Mouse (Mus musculus) natural killer cell, adult 2 months (primary cell): ENCODE results near the gene B4galt2.

Experiments
- DNase-seq, 2 experiments: peaks; one replicate each; pipeline ENCODE4 v3.0.0; 2022; ENCODE audit warnings: low spot score in 2 of 2

Gene B4galt2

DNA sequence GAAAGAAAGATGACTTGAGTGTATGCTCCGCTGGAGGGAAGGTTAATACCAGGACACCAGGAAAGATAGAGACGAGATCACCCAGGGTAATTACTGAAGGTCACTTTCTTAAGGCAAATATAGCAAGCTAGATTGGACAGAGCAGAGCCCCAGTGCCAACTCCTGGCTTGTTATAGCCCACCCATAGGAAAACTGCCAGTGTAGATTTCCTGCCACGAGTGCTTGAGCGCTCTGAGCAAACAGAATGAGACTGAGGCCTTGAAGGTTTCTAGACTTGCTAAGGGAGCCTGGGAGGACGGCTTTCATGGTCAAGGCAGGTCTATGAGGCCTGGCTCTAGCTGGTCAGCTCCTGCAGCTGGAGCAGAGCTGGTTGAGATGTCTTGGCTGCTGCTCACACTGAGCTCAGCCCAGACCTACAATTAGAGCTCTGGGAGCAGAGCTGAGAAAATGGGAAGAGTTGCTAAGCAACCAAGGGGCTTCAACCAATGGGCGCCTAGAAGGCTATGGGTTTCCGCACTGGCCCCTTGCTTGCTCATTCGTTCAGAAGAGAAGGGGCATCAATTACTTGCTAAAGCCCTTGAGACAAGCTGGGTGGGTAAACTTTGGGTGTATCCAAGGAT is 25.7 kb upstream of the B4galt2 start:
- DNase-seq = no peak

DNA sequence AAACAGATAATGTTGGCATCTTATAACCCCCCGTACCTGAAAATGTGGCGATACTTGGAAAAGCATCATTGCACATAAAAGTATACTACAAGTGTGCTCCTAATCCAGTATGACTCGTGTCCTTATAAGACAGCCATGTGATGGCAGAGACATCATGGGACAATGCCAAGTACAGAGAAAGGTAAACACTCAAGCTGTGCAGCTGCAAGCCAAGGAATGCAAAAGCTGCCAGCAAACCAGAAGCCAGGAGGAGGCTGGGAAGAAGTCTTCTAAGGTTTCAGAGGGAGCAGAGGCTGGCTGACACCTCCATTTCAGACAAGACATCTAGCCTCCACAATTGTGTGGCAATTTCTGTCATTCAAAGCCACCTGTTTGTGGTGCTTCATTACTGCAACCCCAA is 22.9 kb upstream of the B4galt2 start:
- no peak for DNase-seq

DNA sequence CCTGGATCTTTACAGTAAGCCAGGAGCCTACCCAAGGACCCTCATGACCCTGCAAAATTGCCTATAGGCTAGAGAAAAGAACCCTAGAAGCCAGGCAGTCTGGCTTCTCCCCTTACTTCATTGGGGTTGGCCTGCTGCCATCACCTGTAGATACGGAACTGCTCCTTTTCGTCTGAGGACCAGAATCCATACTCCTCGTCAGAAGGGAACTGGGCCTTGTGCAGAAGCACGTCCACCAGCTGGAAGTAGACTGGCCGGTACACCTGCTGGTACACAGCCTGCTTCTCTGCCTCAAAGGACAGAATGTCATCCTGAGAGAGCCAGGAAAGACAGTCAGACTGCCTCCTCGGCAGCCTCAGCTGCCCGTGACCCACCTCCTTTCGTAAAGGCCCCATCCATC is 21.5 kb upstream of the B4galt2 start:
- no peak for DNase-seq

DNA sequence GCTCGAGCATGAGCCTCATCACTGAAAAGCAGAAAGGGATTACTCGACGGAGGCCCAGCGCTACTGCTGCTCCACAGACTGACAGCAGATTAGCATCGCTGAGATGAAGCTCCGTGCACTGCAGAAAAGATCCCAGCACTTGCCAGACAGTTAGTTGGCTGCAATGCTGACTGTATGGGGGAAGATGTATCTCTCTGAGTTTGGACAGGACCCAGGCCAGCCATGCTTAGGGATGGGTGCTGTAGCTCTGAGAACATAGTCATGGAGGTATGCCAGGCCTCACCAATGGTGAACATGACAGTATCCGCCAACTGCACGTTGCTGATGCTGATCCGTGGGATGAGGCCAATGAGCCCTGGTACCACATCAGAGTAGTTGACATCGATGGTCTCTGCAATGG is 20.8 kb upstream of the B4galt2 start:
- no peak for DNase-seq

DNA sequence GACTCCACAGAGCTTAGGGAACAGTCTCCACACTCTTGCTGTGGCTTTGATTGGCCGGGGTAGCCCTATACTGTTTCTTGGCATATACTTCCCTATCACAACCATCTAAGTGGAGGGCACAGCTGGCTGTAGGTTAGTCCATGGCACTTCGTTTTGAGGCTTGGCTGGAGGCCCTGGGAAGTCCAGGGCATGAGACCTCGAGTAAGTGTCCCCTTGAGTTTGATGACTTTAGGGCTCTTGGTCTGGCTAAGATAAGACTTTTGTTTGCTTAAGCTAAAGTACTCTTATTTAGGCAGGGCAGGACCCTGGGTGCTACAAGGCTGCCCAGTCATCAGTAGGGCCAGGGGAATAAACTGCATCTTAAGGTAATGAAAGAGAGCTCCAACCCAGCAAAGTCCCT is 14.8 kb upstream of the B4galt2 start:
- no peak for DNase-seq

DNA sequence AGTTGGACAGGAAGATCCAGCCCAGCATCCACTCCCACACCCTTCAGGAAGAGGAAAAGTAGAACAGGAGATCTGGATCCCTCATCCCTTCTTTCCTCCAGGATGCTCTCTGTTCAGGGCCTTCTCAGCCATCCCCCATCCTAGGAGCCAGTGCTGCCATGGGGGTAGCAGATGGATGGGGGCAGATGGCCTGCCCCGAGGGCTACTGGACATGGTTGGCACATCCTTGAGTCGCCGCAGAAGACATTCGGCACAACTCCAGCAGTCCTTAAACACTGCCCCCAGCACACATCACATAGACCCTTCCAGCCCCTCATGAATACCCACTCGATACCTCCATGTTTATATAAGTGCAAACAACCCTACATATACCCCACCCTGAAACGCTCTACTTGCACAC is 12.7 kb upstream of the B4galt2 start:
- no peak for DNase-seq

DNA sequence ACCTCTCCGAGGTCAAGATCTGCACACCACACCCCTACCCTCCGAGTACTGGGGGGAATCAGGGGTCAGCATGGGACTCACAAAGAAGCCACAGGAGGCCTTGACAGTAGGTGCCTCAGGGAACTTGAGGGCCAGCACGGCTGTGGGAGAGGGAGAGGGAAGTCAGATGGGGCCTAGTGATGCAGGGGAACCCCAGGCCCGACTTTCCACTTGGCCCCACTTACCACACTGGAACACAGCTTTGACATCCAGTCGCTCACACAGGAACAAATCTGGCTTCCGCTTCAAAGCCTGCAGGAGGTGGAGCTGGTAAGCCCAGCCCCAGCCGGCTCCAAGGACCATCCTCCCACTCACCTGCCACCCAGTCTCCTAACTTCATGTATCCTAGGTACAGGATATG is 12.1 kb upstream of the B4galt2 start:
- no peak for DNase-seq

DNA sequence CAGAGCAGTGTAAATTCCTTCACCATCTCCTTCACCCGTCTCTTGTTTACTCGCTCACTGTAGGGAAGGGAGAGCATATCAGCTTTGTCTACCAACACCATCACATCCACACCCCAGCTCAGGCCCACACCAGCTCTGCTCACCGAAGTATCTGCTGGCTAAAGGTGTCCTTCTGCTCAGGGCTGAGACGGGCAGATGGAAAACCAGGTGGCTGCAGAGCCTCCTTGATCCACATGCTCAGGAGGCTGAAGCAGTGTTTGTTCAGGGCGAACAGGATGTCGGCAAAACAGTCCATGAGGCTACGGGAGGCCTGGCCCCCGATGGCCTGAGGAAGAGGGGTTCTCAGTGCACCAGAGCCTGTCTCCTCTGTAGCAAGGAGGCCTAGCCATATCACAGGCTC is 11.3 kb upstream of the B4galt2 start:
- no peak for DNase-seq

DNA sequence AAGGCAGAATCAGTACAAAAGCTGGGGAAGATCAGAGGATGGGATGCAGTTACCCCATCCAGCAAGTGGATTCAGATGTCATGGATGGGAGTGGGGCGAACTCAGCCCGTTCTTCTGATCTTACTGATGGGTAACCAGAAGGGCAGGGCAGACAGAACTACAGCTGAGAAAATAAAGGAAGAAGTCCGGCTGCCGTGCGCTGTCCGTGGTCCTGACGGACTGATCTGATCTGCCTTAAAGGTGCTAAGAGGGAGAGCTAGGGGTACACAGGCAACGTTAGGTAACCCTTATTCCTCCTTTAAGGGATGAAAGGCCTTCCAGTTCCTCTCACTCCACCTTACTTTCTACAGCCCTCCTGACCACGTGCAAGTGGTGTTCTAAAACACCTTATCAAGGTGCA is 10.1 kb upstream of the B4galt2 start:
- DNase-seq = peak; percentile 28 to 50

DNA sequence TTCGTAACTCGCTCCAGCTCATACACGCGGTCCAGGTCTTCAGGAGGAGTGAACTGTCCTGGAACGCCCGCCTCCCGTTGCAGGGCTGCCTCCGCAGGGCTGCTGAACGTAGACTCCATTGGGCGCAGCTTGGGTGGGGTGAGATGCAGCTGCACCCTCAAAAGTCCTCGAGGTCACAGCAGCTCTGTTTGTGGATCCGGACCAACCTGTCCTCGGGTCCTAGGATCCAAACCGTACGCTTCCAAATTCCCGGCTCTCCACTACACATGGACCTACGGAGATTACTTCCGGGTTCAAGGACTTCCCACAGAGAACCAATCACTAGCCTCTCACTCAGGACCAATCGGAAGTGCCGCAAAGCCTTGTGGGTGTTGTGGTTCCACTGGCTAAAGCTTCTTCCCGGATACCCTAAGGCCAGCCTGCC is 8.5 kb upstream of the B4galt2 start, which contains the start of gene Dph2:
Dph2 (minus strand) TSS at position 295 of the 424 bp plus-strand sequence.
- DNase-seq = peak; percentile 70 to 71

DNA sequence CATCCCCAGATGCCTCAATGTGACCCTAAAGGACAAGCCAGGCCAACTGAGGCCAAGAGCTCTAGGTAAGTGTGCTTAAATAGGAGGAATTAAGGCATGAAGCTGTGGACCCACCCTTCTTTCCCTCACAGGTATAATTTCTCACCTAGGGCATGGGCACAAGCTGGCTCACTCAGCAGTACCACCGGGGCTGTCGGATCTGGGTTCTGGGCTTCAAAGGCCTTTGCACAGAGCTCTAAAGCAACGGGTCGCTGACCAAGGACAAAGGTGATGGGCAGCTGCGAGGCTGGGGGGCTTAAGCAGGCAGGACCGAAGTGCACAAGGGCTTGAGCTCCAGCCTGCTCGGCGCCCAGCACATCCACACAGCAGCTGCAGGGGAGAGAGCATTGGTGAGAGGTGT is 7.5 kb upstream of the B4galt2 start:
- no peak for DNase-seq

DNA sequence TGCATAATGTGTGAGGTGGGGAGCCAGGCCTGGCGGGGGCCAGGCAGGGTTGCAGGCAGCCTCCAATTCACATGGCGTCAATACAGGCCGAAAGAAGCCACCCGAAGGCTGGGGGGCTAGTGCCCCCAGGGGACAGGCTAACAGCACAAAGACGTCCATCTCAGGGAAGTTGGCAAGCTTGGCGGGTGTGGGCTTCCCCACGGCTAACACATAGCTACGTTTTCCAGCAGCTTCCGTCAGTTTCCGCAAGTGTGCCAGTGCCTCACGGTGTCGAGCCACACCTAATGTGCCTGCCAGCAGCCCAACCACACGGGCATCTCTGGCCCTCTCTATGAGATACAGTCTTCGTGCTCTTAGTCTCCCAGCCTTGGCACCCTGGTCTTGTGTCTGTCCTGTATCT is 6.7 kb upstream of the B4galt2 start:
- no peak for DNase-seq

DNA sequence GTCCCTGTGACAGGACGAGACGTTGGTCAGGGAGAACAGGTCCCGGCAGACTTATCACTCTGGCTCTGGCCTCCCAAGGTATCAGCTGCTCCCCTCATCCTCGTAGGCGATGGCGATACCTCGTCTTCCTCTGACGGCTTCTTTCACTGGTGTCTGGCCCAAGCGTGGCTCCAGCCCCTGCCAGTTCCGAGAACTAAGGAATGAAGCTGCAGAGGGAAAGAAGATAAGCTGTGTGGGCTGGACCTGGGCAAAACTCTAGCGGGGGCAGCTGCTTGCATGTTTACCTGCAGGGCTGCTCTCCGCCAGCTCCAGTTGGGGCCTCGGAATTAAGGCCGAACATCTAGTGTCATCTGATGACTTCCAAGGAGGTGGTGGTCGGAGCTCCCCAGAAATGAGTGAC is 6.2 kb upstream of the B4galt2 start:
- no peak for DNase-seq

DNA sequence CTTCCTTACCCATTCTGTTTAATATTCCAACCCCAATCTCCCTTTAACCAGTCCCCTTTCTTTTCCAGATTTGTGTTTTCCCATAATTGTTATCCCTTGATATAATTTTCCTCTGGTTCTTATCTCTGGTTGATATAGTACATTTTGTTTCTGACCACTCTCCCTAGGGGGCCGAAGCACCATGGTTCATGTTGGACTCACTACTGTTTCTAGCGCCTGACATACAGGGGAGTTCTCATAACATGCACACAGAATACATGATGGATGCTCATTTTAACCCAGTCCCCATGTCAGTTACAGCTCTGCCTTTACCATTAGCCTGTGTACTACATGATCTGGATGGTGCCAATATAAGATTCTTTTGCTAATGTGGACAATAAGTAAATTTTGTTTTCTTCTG is 4.6 kb upstream of the B4galt2 start:
- DNase-seq = no peak

DNA sequence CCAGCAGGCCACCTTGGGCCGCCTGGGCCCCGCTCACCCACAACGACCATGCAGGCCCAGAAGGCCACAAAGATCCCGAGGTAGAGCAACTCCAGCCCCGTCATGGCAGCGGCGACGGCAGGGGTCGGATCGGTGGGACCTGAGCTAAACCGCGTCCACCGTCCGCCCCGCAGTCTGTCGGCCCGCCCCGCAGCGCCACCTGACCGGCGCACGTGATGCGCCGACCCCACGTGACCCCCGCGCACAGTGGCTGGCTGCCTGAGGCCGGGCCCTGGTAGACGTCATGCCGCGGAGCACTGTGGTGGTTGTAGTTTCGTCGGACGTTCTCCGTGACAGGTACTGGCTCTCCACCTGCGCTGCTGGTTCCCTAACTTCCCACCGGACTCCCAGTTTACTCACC is 3.8 kb upstream of the B4galt2 start, which contains the start of gene Atp6v0b:
Atp6v0b (minus strand) TSS at position 201 of the 400 bp plus-strand sequence.
- DNase-seq = peak; percentile 80 to 90

DNA sequence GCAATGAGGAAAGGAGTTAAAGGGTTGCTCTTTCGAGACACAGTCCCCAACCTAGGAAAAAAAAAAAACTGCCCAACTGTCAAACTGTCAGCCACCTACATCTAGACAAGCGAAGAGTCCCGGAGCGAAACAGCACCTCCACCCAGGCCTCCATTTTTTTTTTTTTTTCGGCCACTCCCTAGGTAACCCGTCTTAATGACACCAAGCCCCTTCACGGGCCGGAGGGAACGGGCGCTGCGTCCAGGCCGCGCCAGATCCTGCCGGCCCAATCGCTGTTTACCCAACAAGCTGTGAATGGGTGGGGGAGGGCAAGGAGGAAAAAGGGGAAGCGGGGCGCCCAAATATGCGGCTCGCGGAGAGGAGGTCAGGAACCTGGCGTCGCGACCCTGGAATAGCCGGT is 3.4 kb upstream of the B4galt2 start:
- no peak for DNase-seq

DNA sequence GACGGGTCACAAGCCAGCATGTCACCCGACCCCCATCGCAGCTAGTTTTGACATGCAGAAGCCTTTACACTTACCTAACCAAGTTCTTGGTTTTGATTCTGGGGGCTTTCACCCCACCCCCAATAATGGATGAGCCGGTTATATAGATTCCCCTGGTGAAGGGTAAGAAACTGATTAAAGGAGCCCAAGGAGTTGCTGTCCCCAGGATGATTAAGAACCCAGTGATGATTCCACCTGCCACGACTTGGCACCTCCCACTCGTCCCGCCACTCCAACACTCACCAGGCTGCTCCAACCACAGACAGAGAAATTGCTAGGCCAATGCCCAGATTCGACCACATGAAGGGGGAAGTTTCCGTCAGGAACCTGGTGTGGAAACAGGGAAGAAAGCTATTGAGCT is 2.7 kb upstream of the B4galt2 start:
- no peak for DNase-seq

DNA sequence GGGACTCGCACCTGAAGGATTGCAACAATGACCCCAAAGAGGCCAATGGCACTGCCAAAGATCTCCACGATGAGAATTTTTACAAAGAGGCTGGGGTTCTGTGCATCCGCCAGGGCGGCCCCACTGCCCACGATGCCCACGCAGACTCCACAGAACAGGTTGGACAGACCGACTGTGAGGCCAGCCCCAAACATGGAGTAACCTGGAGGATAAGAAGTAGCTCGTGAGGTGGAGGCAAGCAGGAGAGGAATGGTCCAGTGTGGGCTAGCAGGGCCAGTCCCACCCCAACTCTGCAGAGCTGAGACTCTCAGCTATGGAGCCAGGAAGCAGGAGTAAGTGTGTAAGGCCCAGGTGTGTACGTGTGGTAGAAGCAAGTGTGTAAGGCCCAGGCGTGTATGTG is 1.8 kb upstream of the B4galt2 start:
- no peak for DNase-seq

DNA sequence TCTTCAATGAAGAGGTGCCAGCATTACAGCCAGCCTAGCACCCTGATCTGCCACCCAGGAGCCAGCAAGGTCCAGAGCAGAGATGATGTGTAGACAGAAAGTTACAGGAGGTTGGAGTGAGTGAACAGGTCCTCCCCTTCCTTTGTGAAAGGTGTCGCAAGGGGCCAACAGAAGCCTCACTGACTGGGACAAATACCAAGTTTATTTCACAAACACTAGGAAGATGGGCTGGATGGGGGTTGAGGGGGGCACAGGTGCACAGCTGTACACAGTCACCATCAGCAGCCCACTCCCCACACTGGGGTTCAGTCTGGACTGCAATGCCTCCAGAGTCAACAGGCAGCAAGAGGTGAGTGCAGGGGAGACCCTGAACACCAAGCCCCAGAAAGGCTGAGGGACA is 859 bp upstream of the B4galt2 start:
- no peak for DNase-seq

DNA sequence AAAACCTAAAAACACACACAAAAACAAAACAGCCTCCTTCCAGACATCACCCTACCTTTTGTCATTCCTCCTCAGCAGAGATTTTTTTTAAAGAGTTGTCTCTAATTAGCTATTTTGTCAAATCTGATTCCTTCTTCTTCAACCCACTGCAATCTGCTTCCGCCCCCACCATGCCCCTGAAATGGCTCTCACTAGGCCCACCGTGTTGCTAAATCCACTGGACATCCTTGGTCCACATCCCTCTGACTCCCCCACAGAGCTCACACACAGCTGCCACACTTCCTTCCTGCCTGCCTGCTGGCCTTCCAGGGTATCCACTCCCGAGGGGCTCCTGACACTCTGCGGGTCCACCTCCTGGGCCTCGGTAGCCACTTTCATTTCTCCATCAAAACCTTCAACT is 4.6 kb downstream of the B4galt2 start:
- DNase-seq = no peak

DNA sequence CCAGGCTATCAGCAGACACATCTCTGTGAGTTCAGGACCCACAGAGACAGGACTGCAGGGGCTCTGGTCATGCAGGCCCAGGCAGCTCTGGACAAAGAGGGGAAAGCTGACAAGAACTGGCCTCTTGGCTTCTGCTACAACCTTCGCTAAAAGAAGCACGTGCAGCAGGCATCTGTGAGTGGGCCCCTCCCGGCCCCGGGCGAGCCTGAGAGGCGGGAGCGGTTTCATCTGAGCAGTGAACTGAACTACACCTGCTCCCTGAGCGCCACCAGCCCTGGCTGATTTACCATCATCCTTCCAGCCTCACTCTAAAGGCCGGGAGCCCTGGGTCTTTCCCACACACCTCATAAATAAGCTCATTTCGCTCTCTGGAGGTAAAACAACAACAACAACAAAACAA is 5.0 kb downstream of the B4galt2 start:
- peak in 1 of 2 experiments; percentile 14 for DNase-seq

DNA sequence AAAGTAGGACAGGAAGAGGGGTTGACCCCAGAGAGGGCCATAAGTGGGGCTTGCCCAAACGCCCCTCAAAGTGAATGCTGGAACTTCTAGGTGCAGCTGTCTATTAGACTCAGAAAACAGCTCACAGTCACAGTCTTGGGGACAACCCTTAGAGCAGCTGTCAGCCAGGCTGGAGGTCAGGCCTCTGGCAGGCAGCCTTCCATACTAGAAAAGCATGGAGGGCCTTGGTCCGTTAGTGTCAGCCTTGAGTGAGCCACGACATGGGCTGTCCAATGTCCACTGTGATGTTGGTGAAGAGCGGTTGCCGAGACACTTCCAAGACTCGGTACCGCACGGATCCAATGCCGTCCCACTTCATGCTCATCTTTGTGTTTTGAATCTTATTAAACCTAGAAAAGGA is 9.7 kb downstream of the B4galt2 start:
- DNase-seq = no peak

DNA sequence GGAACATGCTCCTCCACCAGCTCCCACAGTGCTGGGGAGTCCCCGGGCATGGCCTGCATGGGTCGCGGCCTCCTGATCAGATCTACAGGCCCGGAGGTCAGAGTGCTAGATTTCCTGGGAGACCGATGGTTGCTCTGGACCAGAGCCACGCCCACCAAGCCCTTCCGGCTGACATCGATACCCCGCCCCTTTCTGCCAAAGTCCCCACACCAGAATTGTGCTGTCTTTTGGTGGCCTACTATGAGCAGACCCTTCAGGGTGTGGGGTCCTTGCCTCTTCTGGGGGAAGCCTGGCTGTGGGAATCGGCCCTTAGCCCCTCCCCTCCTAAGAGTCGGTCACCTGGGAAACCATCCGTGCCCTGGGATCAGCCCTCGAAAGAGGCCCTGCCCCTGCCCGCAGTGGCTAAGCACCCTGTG is 10.8 kb downstream of the B4galt2 start, which contains the start of gene Ccdc24:
Ccdc24 (minus strand) TSS at position 87 of the 416 bp plus-strand sequence.
- DNase-seq = no peak

DNA sequence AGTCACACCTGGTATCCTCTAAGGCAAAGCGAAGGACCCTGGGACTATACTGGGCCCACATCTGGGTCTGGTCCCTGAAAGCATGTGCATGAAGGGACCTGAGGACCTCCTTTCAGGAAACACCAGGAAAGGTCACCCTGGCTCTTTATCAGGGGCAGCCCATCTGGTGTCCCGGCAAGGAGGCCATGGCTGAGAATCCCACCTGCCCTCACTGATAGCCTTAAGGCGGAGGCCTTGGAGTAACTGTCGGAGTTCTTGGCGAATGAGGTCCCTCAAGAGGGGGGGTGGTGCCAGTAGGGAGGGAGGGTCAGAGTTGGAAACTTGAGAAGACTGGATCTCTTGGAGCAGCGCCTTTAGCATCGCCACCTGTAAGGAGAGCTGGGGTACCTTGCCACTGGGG is 11.5 kb downstream of the B4galt2 start:
- DNase-seq = no peak
